In genomic region chr13:69190661-69191060, GRCm38 (mm10) we compare ENCODE assay signal across 22 mouse cellular contexts.
"Had no signal": no experiment of that assay in that cellular context is flagged by ENCODE, and none has a peak within 500 bp of the region (broad histone marks: within the 10 kb centered on the region; RNA-seq: fewer than 3 reads in every experiment).

No protein-coding gene starts in this region.

- H3K36me3 ChIP-seq: heart, embryonic 10.5 days; heart, embryonic 12.5 days; hindbrain, embryonic 13.5 days; hindbrain, embryonic 15.5 days; kidney, embryonic 15.5 days; limb, embryonic 13.5 days; limb, embryonic 15.5 days had no signal

- H3K9me3 ChIP-seq: heart, embryonic 10.5 days; heart, embryonic 12.5 days; hindbrain, embryonic 13.5 days; hindbrain, embryonic 15.5 days; kidney, embryonic 15.5 days; limb, embryonic 13.5 days; limb, embryonic 15.5 days had no signal

- H3K4me2 ChIP-seq: heart, embryonic 12.5 days; hindbrain, embryonic 13.5 days; hindbrain, embryonic 15.5 days; kidney, embryonic 15.5 days; limb, embryonic 13.5 days; limb, embryonic 15.5 days had no signal

- H3K27ac ChIP-seq: heart, embryonic 10.5 days; hindbrain, embryonic 13.5 days; hindbrain, embryonic 15.5 days; hindbrain, postnatal 0 days; kidney, embryonic 15.5 days; kidney, postnatal 0 days; limb, embryonic 13.5 days; limb, embryonic 15.5 days had no signal

- ATAC-seq: forebrain, postnatal 0 days; hindbrain, postnatal 0 days; intestine, embryonic 16.5 days had no signal

- DNase-seq: forebrain, postnatal 0 days; gastrocnemius, postnatal 14 days; gastrocnemius, postnatal 36 days; heart, postnatal 14 days; kidney, adult 11 months; kidney, adult 2 months; kidney, adult 9 months; kidney, postnatal 14 days; kidney, postnatal 36 days; layer of hippocampus, adult 9-11 months; layer of hippocampus, postnatal 36 days; left cerebral cortex, postnatal 4 days had no signal

- H3K4me1 ChIP-seq: heart, embryonic 10.5 days; heart, embryonic 12.5 days; hindbrain, embryonic 13.5 days; hindbrain, embryonic 15.5 days; kidney, embryonic 15.5 days; limb, embryonic 13.5 days; limb, embryonic 15.5 days had no signal

- H3K27me3 ChIP-seq: heart, embryonic 12.5 days; hindbrain, embryonic 13.5 days; hindbrain, embryonic 15.5 days; kidney, embryonic 15.5 days; limb, embryonic 13.5 days; limb, embryonic 15.5 days had no signal

- H3K4me3 ChIP-seq: heart, embryonic 10.5 days; heart, embryonic 12.5 days; hindbrain, embryonic 13.5 days; hindbrain, embryonic 15.5 days; kidney, embryonic 15.5 days; limb, embryonic 13.5 days; limb, embryonic 15.5 days had no signal

- H3K9ac ChIP-seq: forebrain, postnatal 0 days; heart, embryonic 12.5 days; hindbrain, embryonic 13.5 days; hindbrain, embryonic 15.5 days; kidney, embryonic 15.5 days; limb, embryonic 13.5 days; limb, embryonic 15.5 days had no signal
